Mouse (Mus musculus): ENCODE measurements around the gene Nt5c2. TPM values are rescaled to one million over a fixed set of nuclear protein-coding genes. Genes with fewer than 3 reads are reported as not detected.
A peak's percentile ranks its signal among the peaks of the same experiment; 100 is the strongest.

Gene Nt5c2
- polyA plus RNA-seq, 1 experiment from 2014 or later: 111 TPM

- Histone ChIP-seq H3K27ac (ENCODE audit: poor library complexity, severe bottlenecking) (no peak overlapping the region), H3K9ac (no peak overlapping the region), H3K4me2 (no peak overlapping the region), H3K27me3 (replicated peaks) (peaks cover 70% of the 10 kb centered on the region), H3K4me1 (replicated peaks) (peaks cover 19% of the 10 kb centered on the region), H3K36me3 (no peaks in the 10 kb centered on the region), H3K4me3 (no peak overlapping the region), H3K9me3 (replicated peaks) (no peaks in the 10 kb centered on the region)
- no peak for ATAC-seq (ENCODE audit: insufficient number of reproducible peaks, low FRiP score)
- under 1% methylated on average over 15 of the region's 15 CpGs for WGBS
Measured at GRCm38 (mm10) chr19:47016487-47016886, 1.5 kb upstream of the Nt5c2 start.

DNA sequence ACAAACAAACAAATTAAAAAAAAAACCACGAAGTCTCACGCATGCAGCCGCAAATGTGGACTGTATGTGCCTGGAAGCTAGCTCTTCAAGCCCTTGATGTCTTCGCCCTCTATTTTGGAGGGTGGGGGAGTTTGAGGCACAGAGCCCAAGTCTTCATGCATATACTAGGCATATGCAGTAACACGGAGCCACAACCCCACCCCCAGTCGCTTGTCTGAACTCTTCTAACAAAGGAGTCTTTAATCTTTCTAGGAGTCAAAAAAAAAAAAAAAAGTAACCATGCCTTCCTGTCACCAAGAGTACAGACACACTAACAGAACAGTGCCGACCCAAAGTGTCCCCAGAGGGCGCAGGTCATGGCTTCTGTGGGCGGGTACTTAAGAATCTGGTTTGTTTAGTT lies 1.0 kb upstream of the Nt5c2 start:
- Histone ChIP-seq H3K4me1 (replicated peaks) (peaks cover 19% of the 10 kb centered on the region), H3K4me3 (no peak overlapping the region), H3K36me3 (no peaks in the 10 kb centered on the region), H3K9me3 (replicated peaks) (no peaks in the 10 kb centered on the region), H3K27ac (ENCODE audit: poor library complexity, severe bottlenecking) (no peak overlapping the region), H3K27me3 (replicated peaks) (peaks cover 76% of the 10 kb centered on the region), H3K4me2 (no peak overlapping the region), H3K9ac (no peak overlapping the region)
- no peak for ATAC-seq (ENCODE audit: insufficient number of reproducible peaks, low FRiP score)
- 6% methylated on average over 9 of the region's 9 CpGs for WGBS

- no peaks in the 10 kb centered on the region for H3K36me3 ChIP-seq
- peak overlapping the region; percentile 39 for H3K4me3 ChIP-seq
- H3K4me1 ChIP-seq (replicated peaks): peaks cover 19% of the 10 kb centered on the region
- 1% methylated on average over 37 of the region's 37 CpGs for whole genome bisulfite sequencing
- no peaks in the 10 kb centered on the region for H3K9me3 ChIP-seq (replicated peaks)
- H3K27me3 ChIP-seq (replicated peaks): peaks cover 78% of the 10 kb centered on the region
- ATAC-seq (ENCODE audit: insufficient number of reproducible peaks, low FRiP score): no peak
- no peak overlapping the region for H3K9ac ChIP-seq
- peak overlapping the region; percentile 82 for H3K4me2 ChIP-seq
- no peak overlapping the region for H3K27ac ChIP-seq (ENCODE audit: poor library complexity, severe bottlenecking)
Measured at GRCm38 (mm10) chr19:47015396-47015795, 443 bp upstream of the Nt5c2 start.

DNA sequence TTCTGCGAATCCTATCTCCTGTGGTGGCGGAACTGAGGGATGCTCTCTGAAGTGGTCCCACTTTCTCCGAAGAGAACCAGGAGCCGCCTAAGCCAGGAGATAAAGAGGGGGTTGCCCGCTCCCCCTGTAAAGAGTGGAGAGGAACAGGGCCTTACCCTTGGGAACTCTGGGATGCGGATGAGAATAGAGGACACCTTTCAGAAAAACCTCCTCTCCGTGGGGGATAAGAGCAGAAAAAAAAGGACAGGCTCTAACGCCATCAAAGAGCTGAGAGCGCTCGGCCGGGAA lies 850 bp downstream of the Nt5c2 start:
- Histone ChIP-seq H3K4me2 (peak overlapping the region; percentile 82), H3K27me3 (replicated peaks) (peaks cover 79% of the 10 kb centered on the region), H3K4me3 (peak overlapping the region; percentile 39), H3K9me3 (replicated peaks) (no peaks in the 10 kb centered on the region), H3K9ac (no peak overlapping the region), H3K27ac (ENCODE audit: poor library complexity, severe bottlenecking) (no peak overlapping the region), H3K4me1 (replicated peaks) (peaks cover 19% of the 10 kb centered on the region), H3K36me3 (no peaks in the 10 kb centered on the region)
- under 1% methylated on average over 11 of the region's 11 CpGs for WGBS
- no peak for ATAC-seq (ENCODE audit: insufficient number of reproducible peaks, low FRiP score)

GRCm38 (mm10) chr19:47013340-47014158 lies 1.4 kb downstream of the Nt5c2 start:
- Histone ChIP-seq H3K36me3 (no peaks in the 10 kb centered on the region), H3K4me2 (0 out of 2 replicates have a peak overlapping the region, but pooled peaks have one; percentile 82), H3K9ac (no peak overlapping the region), H3K4me1 (replicated peaks) (peaks cover 19% of the 10 kb centered on the region), H3K4me3 (peak overlapping the region; percentile 39), H3K27ac (ENCODE audit: poor library complexity, severe bottlenecking) (no peak overlapping the region), H3K27me3 (replicated peaks) (peaks cover 78% of the 10 kb centered on the region), H3K9me3 (replicated peaks) (no peaks in the 10 kb centered on the region)
- WGBS: 13% methylated on average over 20 of the region's 20 CpGs
- ATAC-seq (ENCODE audit: insufficient number of reproducible peaks, low FRiP score): no peak

GRCm38 (mm10) chr19:47012521-47013130 lies 2.3 kb downstream of the Nt5c2 start:
- no peak for ATAC-seq (ENCODE audit: insufficient number of reproducible peaks, low FRiP score)
- WGBS: 79% methylated on average over 15 of the region's 15 CpGs

DNA sequence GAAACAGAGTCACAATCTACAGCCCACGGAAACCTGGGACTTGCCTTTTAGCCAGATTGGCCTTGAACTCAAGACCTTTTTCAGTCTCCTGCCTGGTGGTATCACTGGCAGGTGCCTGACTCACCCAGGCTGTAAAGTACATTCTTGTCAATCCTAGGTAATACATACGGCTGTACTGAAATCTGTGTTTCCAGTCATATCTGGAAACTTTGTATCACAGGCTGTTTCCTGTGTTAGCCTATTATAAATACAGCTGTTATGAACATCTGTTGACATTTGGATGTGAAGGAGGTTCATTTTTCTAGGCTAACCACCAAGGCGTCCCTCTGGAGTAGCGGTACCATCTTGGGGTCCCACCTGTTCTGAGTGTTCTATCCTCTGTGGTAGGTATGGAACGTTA lies 5.0 kb downstream of the Nt5c2 start:
- Histone ChIP-seq H3K9ac (no peak overlapping the region), H3K4me2 (no peak overlapping the region), H3K4me3 (no peak overlapping the region), H3K9me3 (replicated peaks) (no peaks in the 10 kb centered on the region), H3K4me1 (replicated peaks) (peaks cover 10% of the 10 kb centered on the region), H3K27me3 (replicated peaks) (peaks cover 56% of the 10 kb centered on the region), H3K36me3 (no peaks in the 10 kb centered on the region), H3K27ac (ENCODE audit: poor library complexity, severe bottlenecking) (no peak overlapping the region)
- ATAC-seq (ENCODE audit: insufficient number of reproducible peaks, low FRiP score): no peak
- WGBS: 77% methylated on average over 5 of the region's 5 CpGs

More at GRCm38 (mm10) chr19:47012521-47013130, 2.3 kb downstream of the Nt5c2 start:
- H3K27me3 ChIP-seq (replicated peaks): peaks cover 69% of the 10 kb centered on the region
- no peak overlapping the region for H3K27ac ChIP-seq (ENCODE audit: poor library complexity, severe bottlenecking)
- H3K9ac ChIP-seq: no peak overlapping the region
- H3K36me3 ChIP-seq: no peaks in the 10 kb centered on the region
- H3K4me2 ChIP-seq: no peak overlapping the region
- H3K4me3 ChIP-seq: no peak overlapping the region
- peaks cover 19% of the 10 kb centered on the region for H3K4me1 ChIP-seq (replicated peaks)
- H3K9me3 ChIP-seq (replicated peaks): no peaks in the 10 kb centered on the region

GRCm38 (mm10) chr19:47009420-47009819 lies 5.5 kb downstream of the Nt5c2 start:
- no peaks in the 10 kb centered on the region for H3K9me3 ChIP-seq (replicated peaks)
- 80% methylated on average over 7 of the region's 7 CpGs for WGBS
- no peak overlapping the region for H3K9ac ChIP-seq

DNA sequence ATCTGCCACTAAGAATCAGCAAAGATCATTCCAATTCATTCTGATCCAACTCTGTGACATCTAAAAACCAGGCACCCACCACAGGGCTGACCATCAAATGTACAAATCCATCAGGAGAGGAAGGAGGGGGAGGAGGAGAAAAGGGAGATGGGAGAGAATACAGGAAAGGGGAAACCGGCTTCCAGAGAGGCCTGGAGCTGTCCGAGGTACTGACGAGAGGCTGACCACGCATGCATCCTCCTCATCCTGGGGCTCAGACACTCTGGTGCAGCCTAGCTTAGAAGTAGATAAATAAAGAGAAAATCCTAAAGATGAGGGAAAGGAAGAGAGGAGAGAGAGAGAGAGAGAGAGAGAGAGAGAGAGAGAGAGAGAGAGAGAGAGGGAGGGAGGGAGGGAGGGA lies 8.6 kb downstream of the Nt5c2 start:
- no peak overlapping the region for H3K4me2 ChIP-seq
- H3K27ac ChIP-seq (ENCODE audit: poor library complexity, severe bottlenecking): no peak overlapping the region
- no peak overlapping the region for H3K4me3 ChIP-seq
- no peak overlapping the region for H3K9ac ChIP-seq
- no peaks in the 10 kb centered on the region for H3K9me3 ChIP-seq (replicated peaks)
- H3K36me3 ChIP-seq: no peaks in the 10 kb centered on the region
- H3K4me1 ChIP-seq (replicated peaks): no peaks in the 10 kb centered on the region
- ATAC-seq (ENCODE audit: insufficient number of reproducible peaks, low FRiP score): no peak
- peaks cover 23% of the 10 kb centered on the region for H3K27me3 ChIP-seq (replicated peaks)
- 3% methylated on average over 4 of the region's 4 CpGs for WGBS

More at GRCm38 (mm10) chr19:47009420-47009819, 5.5 kb downstream of the Nt5c2 start:
- no peak for ATAC-seq (ENCODE audit: insufficient number of reproducible peaks, low FRiP score)
- Histone ChIP-seq H3K27ac (ENCODE audit: poor library complexity, severe bottlenecking) (no peak overlapping the region), H3K4me3 (no peak overlapping the region), H3K36me3 (no peaks in the 10 kb centered on the region), H3K27me3 (replicated peaks) (peaks cover 54% of the 10 kb centered on the region), H3K4me2 (no peak overlapping the region), H3K4me1 (replicated peaks) (peaks cover 6% of the 10 kb centered on the region)

- H3K9me3 ChIP-seq (replicated peaks): no peaks in the 10 kb centered on the region
- no peak overlapping the region for H3K9ac ChIP-seq
- 53% methylated on average over 5 of the region's 5 CpGs for WGBS
- no peak for ATAC-seq (ENCODE audit: insufficient number of reproducible peaks, low FRiP score)
- no peaks in the 10 kb centered on the region for H3K36me3 ChIP-seq
- H3K27ac ChIP-seq (ENCODE audit: poor library complexity, severe bottlenecking): no peak overlapping the region
- no peak overlapping the region for H3K4me3 ChIP-seq
- H3K4me1 ChIP-seq (replicated peaks): no peaks in the 10 kb centered on the region
- no peak overlapping the region for H3K4me2 ChIP-seq
- peaks cover 19% of the 10 kb centered on the region; the same call in 1 of the 2 replicates for H3K27me3 ChIP-seq (replicated peaks)
Measured at GRCm38 (mm10) chr19:47005873-47006272, 9.1 kb downstream of the Nt5c2 start.

- no peaks in the 10 kb centered on the region for H3K9me3 ChIP-seq (replicated peaks)
- no peak overlapping the region for H3K9ac ChIP-seq
- H3K27ac ChIP-seq (ENCODE audit: poor library complexity, severe bottlenecking): no peak overlapping the region
- WGBS: 61% methylated on average over 6 of the region's 6 CpGs
- H3K36me3 ChIP-seq: no peaks in the 10 kb centered on the region
- no peak for ATAC-seq (ENCODE audit: insufficient number of reproducible peaks, low FRiP score)
- no peak overlapping the region for H3K4me3 ChIP-seq
- H3K27me3 ChIP-seq (replicated peaks): 0 out of 2 replicates have a peak, but pooled peaks cover 11% of the 10 kb centered on the region
- H3K4me1 ChIP-seq (replicated peaks): no peaks in the 10 kb centered on the region
- no peak overlapping the region for H3K4me2 ChIP-seq
Measured at GRCm38 (mm10) chr19:47003742-47004511, 11.0 kb downstream of the Nt5c2 start.

All from heart, embryonic 12.5 days (tissue).